Mouse (Mus musculus): ENCODE results near the gene Thap8. TPM values are rescaled to one million over a fixed set of nuclear protein-coding genes. Genes with fewer than 3 reads are reported as not detected.
A peak's percentile ranks its signal among the peaks of the same experiment; 100 is the strongest.

The Thap8 gene
- polyA plus RNA-seq, 1 experiment from 2014 or later = 0.19 TPM

GRCm38 (mm10) chr7:30289071-30289713 is 9.3 kb downstream of the Thap8 start:
- no peak overlapping the region for H3K9ac ChIP-seq (ENCODE audit: low read length)
- no peak for DNase-seq (ENCODE audit: low spot score)
- no peaks in the 10 kb centered on the region for H3K27me3 ChIP-seq (ENCODE audit: control insufficient read depth, insufficient read depth, low read length)
- peaks cover 6% of the 10 kb centered on the region; the same call in 1 of the 2 replicates for H3K4me1 ChIP-seq (ENCODE audit: control insufficient read depth, insufficient read depth, low read length)
- no peaks in the 10 kb centered on the region for H3K36me3 ChIP-seq (ENCODE audit: control insufficient read depth, insufficient read depth, low read length)
- H3K9me3 ChIP-seq (ENCODE audit: control insufficient read depth, low read length) = no peaks in the 10 kb centered on the region
- H3K4me3 ChIP-seq (ENCODE audit: low read depth, low read length) = no peak overlapping the region
- 71% methylated on average over 7 of the region's 7 CpGs for WGBS
- no peak overlapping the region; the same call in 1 of the 2 replicates for H3K4me2 ChIP-seq (ENCODE audit: low read depth, severe bottlenecking)
- ATAC-seq (ENCODE audit: insufficient number of reproducible peaks, low FRiP score, low TSS enrichment, low read depth) = no peak
- 0 out of 2 replicates have a peak overlapping the region, but pooled peaks have one; percentile 36 for H3K27ac ChIP-seq (replicated peaks; ENCODE audit: low read depth, low read length)

GRCm38 (mm10) chr7:30289714-30290399 is 10.0 kb downstream of the Thap8 start:
- Histone ChIP-seq H3K27ac (replicated peaks; ENCODE audit: low read depth, low read length) (0 out of 2 replicates have a peak overlapping the region, but pooled peaks have one; percentile 36), H3K9me3 (ENCODE audit: control insufficient read depth, low read length) (no peaks in the 10 kb centered on the region), H3K36me3 (ENCODE audit: control insufficient read depth, insufficient read depth, low read length) (no peaks in the 10 kb centered on the region; the same call in 1 of the 2 replicates), H3K4me2 (ENCODE audit: low read depth, severe bottlenecking) (no peak overlapping the region; the same call in 1 of the 2 replicates), H3K4me3 (ENCODE audit: low read depth, low read length) (no peak overlapping the region), H3K27me3 (ENCODE audit: control insufficient read depth, insufficient read depth, low read length) (no peaks in the 10 kb centered on the region), H3K4me1 (ENCODE audit: control insufficient read depth, insufficient read depth, low read length) (peaks cover 6% of the 10 kb centered on the region; the same call in 1 of the 2 replicates), H3K9ac (ENCODE audit: low read length) (no peak overlapping the region)
- peak; percentile 58 for DNase-seq (ENCODE audit: low spot score)
- WGBS = 63% methylated on average over 10 of the region's 10 CpGs
- ATAC-seq (ENCODE audit: insufficient number of reproducible peaks, low FRiP score, low TSS enrichment, low read depth) = peak; percentile 67

DNA sequence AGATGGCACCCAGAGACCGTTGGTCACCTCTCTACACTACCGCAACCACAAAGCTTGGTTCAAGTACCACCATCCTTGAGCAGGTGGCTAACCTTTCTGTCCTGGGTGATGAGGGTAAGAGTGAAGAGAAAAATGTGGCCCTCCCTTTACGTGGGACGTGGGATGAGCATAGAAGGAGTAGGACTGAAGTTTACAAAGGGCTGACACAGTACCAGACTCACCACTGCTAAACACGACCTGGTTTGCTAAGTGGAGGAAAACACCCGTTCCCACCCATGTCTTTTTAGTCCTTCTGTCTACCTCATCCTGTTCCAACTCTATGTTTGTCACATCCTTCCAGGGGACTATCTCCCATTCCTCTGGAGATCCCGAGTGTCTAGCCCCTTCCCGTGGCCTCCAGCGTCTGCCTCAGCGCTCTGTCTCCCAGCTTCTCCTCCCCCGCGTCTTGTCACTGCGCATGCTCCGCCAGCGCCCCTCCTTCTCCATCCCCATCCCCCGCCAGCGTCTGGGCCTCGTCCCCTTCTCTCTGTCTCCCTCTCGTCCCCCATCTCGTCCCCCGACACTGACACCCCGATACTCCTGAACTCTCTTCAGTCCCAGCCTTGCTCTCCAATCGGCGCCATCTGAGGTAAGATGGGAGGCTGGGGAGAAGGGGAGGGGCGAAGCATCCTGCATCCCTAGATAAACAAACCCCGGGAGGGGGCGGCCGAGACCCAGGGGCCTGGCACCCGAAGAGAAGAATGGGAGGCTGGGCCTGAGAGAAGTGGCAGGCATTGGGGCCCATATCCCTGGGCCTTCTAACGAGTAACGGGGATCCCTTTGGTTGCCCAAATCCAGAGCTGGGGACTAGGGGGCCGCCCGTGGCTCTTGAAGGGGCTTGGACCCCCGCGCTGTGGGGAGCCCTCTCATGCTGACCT is 11.6 kb downstream of the Thap8 start, which contains the start of gene Clip3:
TSS of gene Clip3 (plus strand) at position 514 of the 917 bp plus-strand sequence.
- peak within 1 kb of the TSS; percentile 77 for H3K9ac ChIP-seq (ENCODE audit: low read length)
- WGBS = 8% methylated on average over 35 of the region's 35 CpGs
- no peaks in the 10 kb centered on the region for H3K27me3 ChIP-seq (ENCODE audit: control insufficient read depth, insufficient read depth, low read length)
- peak within 1 kb of the TSS; percentile 85 for H3K4me3 ChIP-seq (ENCODE audit: low read depth, low read length)
- peak within 1 kb of the TSS; percentile 94 for H3K4me2 ChIP-seq (ENCODE audit: low read depth, severe bottlenecking)
- H3K4me1 ChIP-seq (ENCODE audit: control insufficient read depth, insufficient read depth, low read length) = peaks cover 6% of the 10 kb centered on the region; the same call in 1 of the 2 replicates
- no peaks in the 10 kb centered on the region for H3K9me3 ChIP-seq (ENCODE audit: control insufficient read depth, low read length)
- ATAC-seq (ENCODE audit: insufficient number of reproducible peaks, low FRiP score, low TSS enrichment, low read depth) = peak; percentile 55
- peak; percentile 85 for DNase-seq (ENCODE audit: low spot score)
- peaks cover 5% of the 10 kb centered on the region; the same call in 1 of the 2 replicates for H3K36me3 ChIP-seq (ENCODE audit: control insufficient read depth, insufficient read depth, low read length)
- H3K27ac ChIP-seq (replicated peaks; ENCODE audit: low read depth, low read length) = no peak within 1 kb of the TSS

GRCm38 (mm10) chr7:30293795-30294194 is 13.9 kb downstream of the Thap8 start:
- ATAC-seq (ENCODE audit: insufficient number of reproducible peaks, low FRiP score, low TSS enrichment, low read depth) = no peak
- Histone ChIP-seq H3K9me3 (ENCODE audit: control insufficient read depth, low read length) (no peaks in the 10 kb centered on the region), H3K36me3 (ENCODE audit: control insufficient read depth, insufficient read depth, low read length) (peaks cover 5% of the 10 kb centered on the region; the same call in 1 of the 2 replicates), H3K4me2 (ENCODE audit: low read depth, severe bottlenecking) (no peak overlapping the region), H3K27ac (replicated peaks; ENCODE audit: low read depth, low read length) (no peak overlapping the region), H3K4me3 (ENCODE audit: low read depth, low read length) (no peak overlapping the region), H3K4me1 (ENCODE audit: control insufficient read depth, insufficient read depth, low read length) (peaks cover 6% of the 10 kb centered on the region; the same call in 1 of the 2 replicates), H3K9ac (ENCODE audit: low read length) (no peak overlapping the region), H3K27me3 (ENCODE audit: control insufficient read depth, insufficient read depth, low read length) (no peaks in the 10 kb centered on the region)
- no peak for DNase-seq (ENCODE audit: low spot score)
- 85% methylated on average over 13 of the region's 13 CpGs for WGBS

GRCm38 (mm10) chr7:30294296-30294695 is 14.4 kb downstream of the Thap8 start:
- H3K27ac ChIP-seq (replicated peaks; ENCODE audit: low read depth, low read length) = no peak overlapping the region

GRCm38 (mm10) chr7:30295103-30295502 is 15.2 kb downstream of the Thap8 start:
- H3K4me3 ChIP-seq (ENCODE audit: low read depth, low read length) = no peak overlapping the region
- H3K9me3 ChIP-seq (ENCODE audit: control insufficient read depth, low read length) = no peaks in the 10 kb centered on the region
- no peaks in the 10 kb centered on the region for H3K27me3 ChIP-seq (ENCODE audit: control insufficient read depth, insufficient read depth, low read length)
- peaks cover 8% of the 10 kb centered on the region; the same call in 1 of the 2 replicates for H3K36me3 ChIP-seq (ENCODE audit: control insufficient read depth, insufficient read depth, low read length)
- no peak overlapping the region for H3K9ac ChIP-seq (ENCODE audit: low read length)
- WGBS = 75% methylated on average over 10 of the region's 10 CpGs
- H3K4me1 ChIP-seq (ENCODE audit: control insufficient read depth, insufficient read depth, low read length) = peaks cover 3% of the 10 kb centered on the region; the same call in 1 of the 2 replicates
- DNase-seq (ENCODE audit: low spot score) (no peak), ATAC-seq (ENCODE audit: insufficient number of reproducible peaks, low FRiP score, low TSS enrichment, low read depth) (no peak)
- no peak overlapping the region for H3K4me2 ChIP-seq (ENCODE audit: low read depth, severe bottlenecking)
- no peak overlapping the region for H3K27ac ChIP-seq (replicated peaks; ENCODE audit: low read depth, low read length)

More at GRCm38 (mm10) chr7:30294296-30294695, 14.4 kb downstream of the Thap8 start:
- no peak overlapping the region for H3K9ac ChIP-seq (ENCODE audit: low read length)
- 86% methylated on average over 5 of the region's 5 CpGs for WGBS
- H3K4me1 ChIP-seq (ENCODE audit: control insufficient read depth, insufficient read depth, low read length) = peaks cover 6% of the 10 kb centered on the region; the same call in 1 of the 2 replicates
- H3K9me3 ChIP-seq (ENCODE audit: control insufficient read depth, low read length) = no peaks in the 10 kb centered on the region
- H3K27me3 ChIP-seq (ENCODE audit: control insufficient read depth, insufficient read depth, low read length) = no peaks in the 10 kb centered on the region
- no peak overlapping the region for H3K4me2 ChIP-seq (ENCODE audit: low read depth, severe bottlenecking)
- peaks cover 5% of the 10 kb centered on the region; the same call in 1 of the 2 replicates for H3K36me3 ChIP-seq (ENCODE audit: control insufficient read depth, insufficient read depth, low read length)
- ATAC-seq (ENCODE audit: insufficient number of reproducible peaks, low FRiP score, low TSS enrichment, low read depth) = no peak
- no peak overlapping the region for H3K4me3 ChIP-seq (ENCODE audit: low read depth, low read length)
- DNase-seq (ENCODE audit: low spot score) = no peak

GRCm38 (mm10) chr7:30296816-30297215 is 16.9 kb downstream of the Thap8 start:
- ATAC-seq (ENCODE audit: insufficient number of reproducible peaks, low FRiP score, low TSS enrichment, low read depth) = no peak
- no peaks in the 10 kb centered on the region for H3K27me3 ChIP-seq (ENCODE audit: control insufficient read depth, insufficient read depth, low read length)
- no peak overlapping the region for H3K27ac ChIP-seq (replicated peaks; ENCODE audit: low read depth, low read length)
- no peak overlapping the region for H3K9ac ChIP-seq (ENCODE audit: low read length)
- peaks cover 13% of the 10 kb centered on the region; the same call in 1 of the 2 replicates for H3K36me3 ChIP-seq (ENCODE audit: control insufficient read depth, insufficient read depth, low read length)
- no peak for DNase-seq (ENCODE audit: low spot score)
- H3K4me1 ChIP-seq (ENCODE audit: control insufficient read depth, insufficient read depth, low read length) = no peaks in the 10 kb centered on the region
- no peak overlapping the region for H3K4me2 ChIP-seq (ENCODE audit: low read depth, severe bottlenecking)
- H3K4me3 ChIP-seq (ENCODE audit: low read depth, low read length) = no peak overlapping the region
- 90% methylated on average over 15 of the region's 15 CpGs for WGBS
- H3K9me3 ChIP-seq (ENCODE audit: control insufficient read depth, low read length) = no peaks in the 10 kb centered on the region
